Mouse (Mus musculus) limb, embryonic 10.5 days (tissue): ENCODE data around the gene Fbxl8. TPM values are rescaled to one million over a fixed set of nuclear protein-coding genes. Genes with fewer than 3 reads are reported as not detected.
"Not testable (repeated sequence)": the region's sequence is repeated elsewhere in the genome, so short reads cannot be mapped to it uniquely, and the experiment has no call there.

Experiments used
- DNase-seq: peaks from one replicate; pipeline ENCODE4 v3.0.0-alpha.2; 2017; ENCODE audit warnings: low spot score
- H3K27ac ChIP-seq: fragments of 300-500 bp; sonication (generic); 2 replicates; pipeline ENCODE4 v1.5.1; 2016; ENCODE audit warnings: mild to moderate bottlenecking
- H3K27me3 ChIP-seq: fragments of 300-500 bp; sonication (generic); 2 replicates; pipeline ENCODE4 v1.6.1; 2016; ENCODE audit warnings: low read depth, mild to moderate bottlenecking; ENCODE audit not compliant: poor library complexity, severe bottlenecking
- H3K36me3 ChIP-seq: fragments of 300-500 bp; sonication (generic); 2 replicates; pipeline ENCODE4 v1.6.1; 2016; ENCODE audit warnings: mild to moderate bottlenecking, moderate library complexity
- H3K4me1 ChIP-seq: fragments of 300-500 bp; sonication (generic); 2 replicates; pipeline ENCODE4 v1.6.1; 2016
- H3K4me3 ChIP-seq: fragments of 300-500 bp; sonication (generic); 2 replicates; pipeline ENCODE4 v1.5.1; 2016; ENCODE audit warnings: mild to moderate bottlenecking, moderate library complexity
- H3K9me3 ChIP-seq: fragments of 300-500 bp; sonication (generic); replicated peaks from 2 replicates; pipeline ENCODE4 v1.6.1; 2016; ENCODE audit warnings: mild to moderate bottlenecking
- WGBS: fragments of 180-500 bp; shearing (Covaris S2); methylation state at CpG from one replicate; pipeline ENCODE4 v1.1.7; 2016; 5-methylcytosine and 5-hydroxymethylcytosine counted together
- polyA plus RNA-seq: library from polyadenylated mRNA; unstranded; fragments of >200 nt; fragmentation: Nextera tagmentation; extraction: Ambion mirVana; gene quantifications from 2 replicates; pipeline ENCODE4 v1.2.1, GENCODE M21; 2016

Fbxl8 gene
- polyA plus RNA-seq, 1 experiment from 2014 or later: 0.81 TPM

DNA sequence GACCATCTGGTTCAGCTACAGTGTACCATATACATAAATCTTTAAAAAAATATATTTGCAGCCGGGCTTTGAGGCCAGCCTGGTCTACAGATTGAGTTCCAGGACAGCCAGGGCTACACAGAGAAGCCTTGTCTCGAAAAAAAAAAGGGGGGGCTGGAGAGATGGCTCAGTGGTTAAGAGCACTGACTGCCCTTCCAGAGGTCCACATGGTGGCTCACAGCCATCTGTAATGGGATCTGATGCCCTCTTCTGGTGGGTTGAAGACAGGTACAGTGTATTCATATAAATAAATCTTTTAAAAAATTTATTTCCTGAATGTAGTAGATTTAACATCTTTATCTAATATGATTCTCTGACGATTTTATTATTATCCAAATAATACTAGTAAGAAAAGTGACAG is 27.4 kb downstream of the Fbxl8 start:
- 72% methylated on average over 3 of the region's 3 CpGs for WGBS

DNA sequence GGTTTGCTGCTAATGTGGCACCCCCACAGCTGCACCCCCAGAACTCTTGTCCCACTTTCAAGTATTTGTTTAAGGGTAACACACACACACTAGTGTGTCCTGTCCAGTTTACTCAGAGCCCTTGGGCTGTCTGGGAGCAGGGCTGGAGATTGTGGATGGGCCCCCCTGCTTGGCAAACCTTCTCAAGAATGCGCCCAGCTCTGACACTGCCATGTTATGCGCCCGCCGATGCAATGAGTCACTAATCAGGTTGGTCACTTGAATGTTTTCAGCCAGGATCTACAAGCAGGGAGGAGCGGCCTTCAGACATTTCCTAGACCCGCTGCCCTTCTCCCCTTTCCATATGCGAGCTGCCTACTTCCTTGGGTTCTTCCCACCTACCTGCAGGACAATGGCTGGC is 28.0 kb downstream of the Fbxl8 start:
- Histone ChIP-seq H3K4me3 (no peak overlapping the region), H3K4me1 (peaks cover 45% of the 10 kb centered on the region), H3K9me3 (no peaks in the 10 kb centered on the region), H3K36me3 (no peaks in the 10 kb centered on the region), H3K27me3 (peaks cover 37% of the 10 kb centered on the region), H3K27ac (no peak overlapping the region)
- no peak for DNase-seq
- 76% methylated on average over 7 of the region's 7 CpGs for WGBS

More for the DNA sequence above, 27.4 kb downstream of the Fbxl8 start:
- Histone ChIP-seq H3K27me3 (peaks cover 44% of the 10 kb centered on the region), H3K4me1 (peaks cover 39% of the 10 kb centered on the region)
- not testable (repeated sequence) for DNase-seq, H3K9me3 ChIP-seq, H3K4me3 ChIP-seq, H3K27ac ChIP-seq, H3K36me3 ChIP-seq

DNA sequence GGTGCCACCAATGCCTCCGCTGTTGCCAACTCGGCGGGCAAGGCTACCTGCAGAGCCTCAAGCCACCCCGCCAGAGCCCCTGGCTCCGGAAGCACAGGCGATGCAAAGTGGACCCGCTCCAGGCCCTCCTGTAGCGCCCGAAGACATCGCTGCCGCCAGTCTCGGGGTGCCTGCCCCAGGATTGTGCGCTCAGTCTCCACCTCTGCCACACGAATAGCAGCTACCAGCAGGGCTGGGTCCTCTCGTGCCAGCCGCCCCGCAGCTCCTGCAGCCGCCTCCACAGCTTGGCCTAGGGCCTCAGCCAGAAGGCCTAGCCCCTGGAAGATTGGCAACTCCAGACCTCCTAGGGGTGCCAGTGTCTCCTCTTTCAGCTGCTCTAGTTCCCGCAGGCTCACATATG is 29.0 kb downstream of the Fbxl8 start:
- WGBS: 71% methylated on average over 19 of the region's 19 CpGs
- peaks cover 37% of the 10 kb centered on the region for H3K27me3 ChIP-seq
- no peak for DNase-seq

DNA sequence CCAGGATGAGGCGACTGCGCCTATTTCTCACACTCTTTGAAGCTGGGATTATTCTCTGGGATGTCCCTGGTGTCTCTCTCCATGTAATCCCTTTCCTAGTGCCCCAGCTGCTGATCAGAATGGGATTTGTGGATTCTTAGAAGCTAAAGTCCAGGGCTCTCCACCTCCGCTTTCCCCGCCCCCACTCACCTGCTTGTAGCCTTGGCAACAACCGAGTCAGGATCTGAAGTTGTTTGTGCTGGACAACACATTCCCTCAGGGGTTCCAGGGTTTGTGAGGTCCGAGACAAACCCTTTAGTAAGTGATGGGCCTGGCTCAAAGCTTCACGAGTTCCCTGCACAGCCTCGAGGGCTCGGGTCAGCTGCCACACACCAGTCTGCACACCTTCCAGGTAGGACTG is 30.3 kb downstream of the Fbxl8 start:
- DNase-seq: no peak
- H3K27me3 ChIP-seq: peaks cover 34% of the 10 kb centered on the region
- H3K27ac ChIP-seq: no peak overlapping the region
- H3K36me3 ChIP-seq: peaks cover 13% of the 10 kb centered on the region
- no peak overlapping the region for H3K4me3 ChIP-seq
- no peaks in the 10 kb centered on the region for H3K9me3 ChIP-seq
- peaks cover 45% of the 10 kb centered on the region for H3K4me1 ChIP-seq
- 66% methylated on average over 9 of the region's 9 CpGs for WGBS

More for the DNA sequence above, 29.0 kb downstream of the Fbxl8 start:
- Histone ChIP-seq H3K4me3 (no peak overlapping the region), H3K9me3 (no peaks in the 10 kb centered on the region), H3K4me1 (peaks cover 49% of the 10 kb centered on the region), H3K36me3 (peaks cover under 1% of the 10 kb centered on the region; the same call in 1 of the 2 replicates), H3K27ac (no peak overlapping the region)

DNA sequence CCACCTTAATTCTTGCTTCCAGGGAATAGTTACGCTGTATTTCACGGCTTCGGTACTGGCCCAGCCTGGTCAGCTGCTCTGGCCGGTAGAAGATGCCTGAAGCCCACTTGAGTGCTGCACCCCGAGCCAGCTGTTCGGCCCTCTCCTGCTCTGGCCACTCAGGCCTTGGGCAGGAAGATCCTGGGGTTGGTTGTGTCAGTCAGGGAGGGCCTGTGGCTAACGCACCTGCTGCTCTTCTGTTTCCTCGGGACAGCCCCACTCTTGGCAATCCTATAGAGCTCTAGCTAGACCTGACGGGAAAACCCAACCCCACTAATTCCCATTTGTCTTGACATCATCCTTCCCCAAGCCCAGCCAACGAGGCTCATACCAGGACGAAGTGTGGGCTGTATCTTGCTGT is 30.8 kb downstream of the Fbxl8 start:
- Histone ChIP-seq H3K4me3 (peak overlapping the region; percentile 20; the same call in 1 of the 2 replicates), H3K9me3 (no peaks in the 10 kb centered on the region), H3K4me1 (peaks cover 40% of the 10 kb centered on the region), H3K27me3 (peaks cover 29% of the 10 kb centered on the region), H3K36me3 (peaks cover 18% of the 10 kb centered on the region), H3K27ac (no peak overlapping the region)
- DNase-seq: no peak
- 72% methylated on average over 11 of the region's 11 CpGs for WGBS

DNA sequence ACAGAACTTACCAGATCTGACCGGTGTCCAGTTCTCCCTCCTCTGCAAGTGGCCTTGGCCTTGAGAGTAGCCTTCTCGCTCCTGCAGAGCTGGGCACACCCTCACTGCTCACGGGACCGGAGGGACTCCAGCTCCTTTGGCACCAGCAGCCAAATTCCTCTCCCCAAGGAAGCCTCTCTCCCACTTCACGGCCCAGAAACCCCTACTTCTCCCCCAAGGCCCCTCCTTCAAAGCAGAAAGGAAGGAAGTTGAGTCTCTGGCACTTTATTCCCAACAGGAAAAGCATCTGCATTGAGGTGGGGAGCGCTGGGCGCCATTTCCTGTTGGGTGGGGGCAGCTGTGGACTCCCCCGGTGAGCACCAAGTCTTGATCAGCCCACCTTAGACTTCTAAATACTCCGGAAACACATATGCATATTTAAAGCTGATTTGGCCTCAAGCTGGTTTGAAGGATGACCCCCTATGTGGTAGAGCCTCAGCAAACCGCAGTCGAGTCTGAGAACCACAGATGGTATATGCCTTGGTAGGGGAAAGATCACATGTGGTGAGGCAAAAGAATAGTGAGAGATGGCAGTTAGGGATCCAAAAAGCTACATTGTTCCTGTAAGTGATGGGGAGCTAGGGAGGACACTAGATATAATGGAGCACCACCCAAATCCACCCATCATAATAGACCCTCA is 31.6 kb downstream of the Fbxl8 start, which contains the start of gene Exoc3l:
TSS of gene Exoc3l (minus strand) at position 207 of the 679 bp plus-strand sequence.
- Histone ChIP-seq H3K27me3 (peaks cover 21% of the 10 kb centered on the region), H3K36me3 (peaks cover 25% of the 10 kb centered on the region), H3K4me3 (peak within 1 kb of the TSS; percentile 95), H3K27ac (peak within 1 kb of the TSS; percentile 91; the same call in 1 of the 2 replicates), H3K9me3 (no peaks in the 10 kb centered on the region), H3K4me1 (peaks cover 34% of the 10 kb centered on the region)
- 65% methylated on average over 11 of the region's 11 CpGs for WGBS
- DNase-seq: no peak

DNA sequence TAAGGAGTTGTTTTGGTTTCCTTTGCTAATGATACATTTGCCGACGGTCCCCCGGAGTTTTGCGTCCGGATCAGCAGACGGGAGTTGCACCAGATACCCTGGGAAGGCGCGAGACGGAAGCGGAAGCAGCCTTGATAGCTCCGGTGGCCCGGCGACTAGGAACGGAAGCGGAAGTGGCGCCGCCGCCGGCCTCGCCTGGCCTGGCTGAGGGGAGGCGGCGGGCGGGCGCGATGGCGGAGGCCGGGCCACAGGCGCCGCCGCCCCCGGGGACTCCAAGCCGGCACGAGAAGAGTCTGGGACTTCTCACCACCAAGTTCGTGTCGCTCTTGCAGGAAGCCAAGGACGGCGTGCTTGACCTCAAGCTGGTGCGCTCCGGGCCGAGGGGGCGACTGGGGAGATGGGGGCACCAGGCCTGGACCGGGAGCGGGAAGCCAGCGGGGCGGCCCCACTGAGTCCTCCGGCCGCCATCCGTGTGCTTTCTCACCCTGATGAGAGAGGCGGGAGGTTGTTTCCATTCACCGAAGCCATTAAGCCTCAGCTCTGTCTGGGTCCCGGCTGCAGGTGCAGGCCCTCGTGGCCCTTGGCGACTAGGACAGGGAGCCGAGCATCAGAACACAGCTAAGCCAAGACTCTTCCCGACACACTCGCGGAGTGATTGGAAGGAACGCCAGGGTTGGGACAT is 33.2 kb downstream of the Fbxl8 start, which contains the start of gene E2f4:
TSS of gene E2f4 (plus strand) at position 153 of the 682 bp plus-strand sequence.
- DNase-seq: peak; percentile 99

DNA sequence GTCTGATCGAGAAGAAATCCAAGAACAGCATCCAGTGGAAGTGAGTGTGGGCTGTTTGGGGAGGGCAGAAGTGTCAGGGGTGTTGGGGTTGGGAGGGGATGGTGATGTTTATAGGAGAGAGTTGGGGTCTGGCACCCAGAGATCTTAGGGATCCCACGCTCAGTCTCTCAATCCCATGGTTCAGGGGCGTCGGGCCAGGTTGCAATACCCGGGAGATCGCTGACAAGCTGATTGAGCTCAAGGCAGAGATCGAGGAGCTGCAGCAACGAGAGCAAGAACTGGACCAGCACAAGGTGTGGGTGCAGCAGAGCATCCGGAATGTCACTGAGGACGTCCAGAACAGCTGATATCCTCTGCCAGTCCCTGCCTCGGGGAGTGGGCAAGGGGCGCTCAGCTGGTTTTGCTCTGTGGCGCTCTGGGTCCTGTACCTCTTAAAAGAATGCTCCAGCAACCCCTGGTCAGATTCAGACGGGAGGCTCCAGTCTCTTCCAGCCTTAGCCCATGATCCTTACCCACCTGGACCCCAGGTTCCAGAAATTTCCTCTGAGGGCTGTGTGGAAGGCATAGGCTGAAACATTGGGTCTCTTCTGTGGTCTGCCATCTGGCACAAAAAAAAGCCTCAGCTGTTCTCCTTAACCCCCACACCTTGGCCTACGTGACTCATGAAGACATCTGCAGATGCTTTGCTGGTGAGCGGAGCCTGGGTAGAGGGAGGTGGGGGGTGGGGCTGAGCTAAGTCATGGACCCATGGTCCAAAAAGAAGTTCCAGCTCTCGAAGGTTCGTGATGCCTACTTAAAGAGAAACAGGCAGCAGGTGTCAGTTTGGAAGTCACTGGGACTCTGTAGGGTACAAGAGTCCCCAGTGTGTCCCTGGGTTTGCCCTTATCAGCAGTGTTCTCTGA is 34.2 kb downstream of the Fbxl8 start:
- H3K36me3 ChIP-seq: peaks cover 51% of the 10 kb centered on the region
- no peaks in the 10 kb centered on the region for H3K9me3 ChIP-seq
- H3K27ac ChIP-seq: peak overlapping the region; percentile 91
- peaks cover 8% of the 10 kb centered on the region; the same call in 1 of the 2 replicates for H3K27me3 ChIP-seq
- WGBS: 65% methylated on average over 18 of the region's 18 CpGs
- H3K4me1 ChIP-seq: peaks cover 29% of the 10 kb centered on the region
- no peak for DNase-seq
- H3K4me3 ChIP-seq: peak overlapping the region; percentile 95

More for the DNA sequence above, 33.2 kb downstream of the Fbxl8 start, which contains the start of gene E2f4:
- Histone ChIP-seq H3K9me3 (no peaks in the 10 kb centered on the region), H3K4me1 (peaks cover 34% of the 10 kb centered on the region), H3K27me3 (peaks cover 18% of the 10 kb centered on the region), H3K4me3 (peak within 1 kb of the TSS; percentile 95), H3K36me3 (peaks cover 42% of the 10 kb centered on the region), H3K27ac (peak within 1 kb of the TSS; percentile 91)
- under 1% methylated on average over 58 of the region's 58 CpGs for WGBS

DNA sequence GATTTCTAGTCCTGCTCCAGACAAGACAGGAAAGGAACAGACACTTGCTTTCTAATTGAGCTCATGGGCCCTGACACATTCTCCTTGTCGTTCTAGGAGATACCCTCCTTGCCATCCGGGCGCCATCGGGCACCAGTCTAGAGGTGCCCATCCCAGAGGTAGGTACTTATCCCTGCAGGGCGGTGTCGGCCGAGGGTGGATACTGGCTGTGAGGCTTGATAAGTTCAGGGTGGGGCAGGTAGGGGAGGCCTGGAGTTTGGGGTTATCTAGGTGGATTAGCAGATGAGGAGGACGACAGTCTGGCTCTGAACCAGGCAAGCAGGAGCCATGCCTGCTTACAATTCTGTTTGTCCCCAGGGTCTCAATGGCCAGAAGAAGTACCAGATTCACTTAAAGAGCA is 35.5 kb downstream of the Fbxl8 start:
- DNase-seq: no peak
- H3K9me3 ChIP-seq: no peaks in the 10 kb centered on the region
- 97% methylated on average over 8 of the region's 8 CpGs for WGBS
- H3K4me3 ChIP-seq: no peak overlapping the region
- peaks cover 65% of the 10 kb centered on the region for H3K36me3 ChIP-seq
- H3K27ac ChIP-seq: no peak overlapping the region
- H3K27me3 ChIP-seq: peaks cover 5% of the 10 kb centered on the region; the same call in 1 of the 2 replicates
- H3K4me1 ChIP-seq: peaks cover 36% of the 10 kb centered on the region

DNA sequence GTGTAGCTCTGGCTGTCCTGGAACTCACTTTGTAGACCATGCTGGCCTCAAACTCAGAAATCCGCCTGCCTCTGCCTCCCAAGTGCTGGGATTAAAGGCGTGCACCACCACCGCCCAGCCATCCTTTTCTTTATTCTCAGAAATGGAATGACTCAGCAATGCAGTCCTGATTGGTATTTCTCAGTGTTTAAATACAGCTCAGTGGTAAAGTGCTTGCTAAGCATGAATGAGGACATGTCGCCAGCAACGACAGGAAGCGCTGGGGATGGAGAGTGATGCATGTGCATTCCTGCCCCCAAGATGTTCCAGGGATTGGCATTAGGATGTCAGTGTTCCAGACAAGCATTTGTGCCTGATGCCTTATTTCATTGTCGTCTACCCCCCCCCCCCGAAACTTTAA is 38.9 kb downstream of the Fbxl8 start:
- no peak for DNase-seq
- Histone ChIP-seq H3K4me1 (peaks cover 30% of the 10 kb centered on the region), H3K36me3 (peaks cover 86% of the 10 kb centered on the region), H3K9me3 (no peaks in the 10 kb centered on the region), H3K4me3 (no peak overlapping the region), H3K27me3 (no peaks in the 10 kb centered on the region), H3K27ac (no peak overlapping the region)
- 92% methylated on average over 8 of the region's 8 CpGs for WGBS

DNA sequence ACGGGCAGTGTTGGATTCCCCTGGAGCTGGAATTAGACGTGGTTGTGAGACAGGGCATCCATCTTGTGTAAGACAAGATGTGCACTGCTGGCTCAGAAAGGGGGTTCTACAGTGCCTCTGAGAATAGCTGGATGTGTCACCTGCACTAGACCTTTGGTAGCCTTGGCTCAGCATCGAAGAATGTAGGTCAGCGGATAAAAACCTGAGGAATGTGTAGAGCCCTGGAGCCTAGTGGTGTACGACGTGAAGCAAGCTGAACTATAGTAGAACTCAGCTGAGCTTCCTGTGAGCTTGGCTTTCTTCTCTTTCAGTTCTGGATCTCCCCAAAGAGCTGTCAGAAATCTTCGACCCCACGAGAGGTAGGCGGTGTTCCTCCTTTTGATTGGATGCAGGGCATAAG is 39.4 kb downstream of the Fbxl8 start:
- Histone ChIP-seq H3K36me3 (peaks cover 86% of the 10 kb centered on the region), H3K9me3 (no peaks in the 10 kb centered on the region), H3K27me3 (no peaks in the 10 kb centered on the region), H3K4me3 (no peak overlapping the region), H3K4me1 (peaks cover 25% of the 10 kb centered on the region), H3K27ac (no peak overlapping the region)
- no peak for DNase-seq
- 87% methylated on average over 9 of the region's 9 CpGs for WGBS

DNA sequence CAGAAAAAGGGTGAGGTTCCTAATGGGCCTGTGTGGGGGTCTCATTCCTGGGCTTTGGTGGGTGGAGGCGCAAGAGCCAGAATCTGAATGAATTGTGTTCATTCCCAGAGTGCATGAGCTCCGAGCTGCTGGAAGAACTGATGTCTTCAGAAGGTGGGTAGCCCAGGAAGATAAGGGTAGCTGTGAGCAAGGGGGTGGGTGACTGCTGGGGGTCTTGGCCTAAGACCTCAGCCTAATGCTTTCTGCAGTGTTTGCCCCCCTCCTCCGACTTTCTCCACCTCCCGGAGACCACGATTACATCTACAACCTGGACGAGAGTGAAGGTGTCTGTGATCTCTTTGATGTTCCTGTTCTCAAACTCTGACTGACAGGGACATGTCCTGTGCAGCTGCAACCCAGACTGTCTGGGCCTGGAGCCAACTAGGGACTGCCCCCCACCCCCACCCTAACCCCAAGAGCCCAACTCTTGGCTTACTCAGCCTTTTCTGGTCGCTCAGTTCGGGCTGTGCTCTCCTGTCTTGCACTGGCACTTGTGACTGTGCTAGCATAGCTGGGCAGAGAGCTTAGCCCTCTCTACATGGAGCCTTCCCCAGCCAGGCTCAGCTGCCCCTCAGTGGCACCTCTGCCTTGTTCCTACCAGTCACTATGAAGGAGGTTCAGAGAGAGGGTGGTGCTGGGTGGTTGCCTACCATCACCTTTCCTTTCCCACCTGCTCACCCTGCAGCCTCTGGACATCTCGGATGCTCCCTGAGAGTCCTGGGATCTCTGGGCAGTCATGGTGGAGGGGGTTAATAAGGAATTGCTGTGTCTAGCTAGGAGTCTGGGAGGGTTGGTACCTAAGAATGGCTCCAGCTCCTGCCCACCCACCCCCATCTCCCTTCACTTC is 40.1 kb downstream of the Fbxl8 start:
- no peak for DNase-seq
- Histone ChIP-seq H3K4me1 (peaks cover 23% of the 10 kb centered on the region), H3K36me3 (peaks cover 87% of the 10 kb centered on the region), H3K27me3 (no peaks in the 10 kb centered on the region), H3K27ac (no peak overlapping the region), H3K4me3 (no peak overlapping the region), H3K9me3 (no peaks in the 10 kb centered on the region)
- 86% methylated on average over 9 of the region's 9 CpGs for WGBS
